Mouse (Mus musculus) lung, postnatal 14 days (tissue): ENCODE measurements around the gene Cmbl.

Source experiments
- DNase-seq: peaks from one replicate; pipeline ENCODE4 v3.0.0; 2021

Gene Cmbl

GRCm38 (mm10) chr15:31565184-31565583 lies at the start of gene Cmbl:
Gene Cmbl (plus strand): TSS chr15:31565389.
- DNase-seq: no peak

- DNase-seq: no peak
Measured at GRCm38 (mm10) chr15:31517186-31517585, 48.0 kb upstream of the Cmbl start.

- no peak for DNase-seq
Measured at GRCm38 (mm10) chr15:31518371-31518770, 46.8 kb upstream of the Cmbl start.

GRCm38 (mm10) chr15:31519000-31519399 lies 46.2 kb upstream of the Cmbl start:
- no peak for DNase-seq

GRCm38 (mm10) chr15:31526463-31526862 lies 38.7 kb upstream of the Cmbl start:
- no peak for DNase-seq

GRCm38 (mm10) chr15:31528477-31528876 lies 36.7 kb upstream of the Cmbl start:
- no peak for DNase-seq

- no peak for DNase-seq
Measured at GRCm38 (mm10) chr15:31529103-31529502, 36.1 kb upstream of the Cmbl start.

GRCm38 (mm10) chr15:31529811-31530658 lies 35.2 kb upstream of the Cmbl start:
- peak; percentile 35 for DNase-seq

- peak; percentile 91 for DNase-seq
Measured at GRCm38 (mm10) chr15:31530659-31531445, 34.3 kb upstream of the Cmbl start, which contains the start of gene March6. Gene March6 (minus strand): TSS chr15:31531053.

GRCm38 (mm10) chr15:31531446-31532330 lies 33.5 kb upstream of the Cmbl start:
- DNase-seq: no peak

- no peak for DNase-seq
Measured at GRCm38 (mm10) chr15:31532331-31533021, 32.7 kb upstream of the Cmbl start.

GRCm38 (mm10) chr15:31533529-31533928 lies 31.7 kb upstream of the Cmbl start:
- no peak for DNase-seq

GRCm38 (mm10) chr15:31534421-31535258 lies 30.5 kb upstream of the Cmbl start:
- DNase-seq: no peak

- no peak for DNase-seq
Measured at GRCm38 (mm10) chr15:31535259-31535855, 29.8 kb upstream of the Cmbl start.

GRCm38 (mm10) chr15:31536051-31536737 lies 29.0 kb upstream of the Cmbl start:
- no peak for DNase-seq

GRCm38 (mm10) chr15:31537706-31538105 lies 27.5 kb upstream of the Cmbl start:
- DNase-seq: no peak

GRCm38 (mm10) chr15:31538346-31538745 lies 26.8 kb upstream of the Cmbl start:
- DNase-seq: no peak

- no peak for DNase-seq
Measured at GRCm38 (mm10) chr15:31539643-31540512, 25.3 kb upstream of the Cmbl start.

GRCm38 (mm10) chr15:31540513-31540802 lies 24.7 kb upstream of the Cmbl start:
- DNase-seq: no peak
